Mouse (Mus musculus): ENCODE results near the gene Mmp2. TPM values are rescaled to one million over a fixed set of nuclear protein-coding genes. Genes with fewer than 3 reads are reported as not detected.
"Not testable (repeated sequence)": the region's sequence is repeated elsewhere in the genome, so short reads cannot be mapped to it uniquely, and the experiment has no call there.

The Mmp2 gene
- total RNA-seq, 4 experiments from 2014 or later = 40.5 to 55.1 (median 51.2) TPM

DNA sequence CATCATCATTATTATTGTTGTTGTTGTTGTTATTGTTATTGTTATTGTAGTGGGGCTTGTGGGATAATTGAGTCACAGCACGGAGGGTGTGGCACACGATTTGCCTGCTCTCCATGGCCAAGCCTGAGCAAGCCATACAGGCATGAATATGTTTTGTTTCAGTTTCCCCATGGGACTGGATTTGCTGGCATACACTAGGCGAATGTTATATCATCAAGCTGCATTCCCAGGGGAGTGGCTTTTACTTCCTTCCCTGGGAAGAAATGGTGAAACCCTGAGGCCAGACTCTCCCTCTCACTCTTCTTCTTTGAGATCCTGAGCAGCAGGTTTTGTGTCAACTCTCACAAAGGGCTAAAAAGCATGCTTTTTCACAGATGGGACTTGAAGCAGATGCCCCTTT is 11.5 kb downstream of the Mmp2 start:
- no peak for DNase-seq (ENCODE audit: low spot score)

DNA sequence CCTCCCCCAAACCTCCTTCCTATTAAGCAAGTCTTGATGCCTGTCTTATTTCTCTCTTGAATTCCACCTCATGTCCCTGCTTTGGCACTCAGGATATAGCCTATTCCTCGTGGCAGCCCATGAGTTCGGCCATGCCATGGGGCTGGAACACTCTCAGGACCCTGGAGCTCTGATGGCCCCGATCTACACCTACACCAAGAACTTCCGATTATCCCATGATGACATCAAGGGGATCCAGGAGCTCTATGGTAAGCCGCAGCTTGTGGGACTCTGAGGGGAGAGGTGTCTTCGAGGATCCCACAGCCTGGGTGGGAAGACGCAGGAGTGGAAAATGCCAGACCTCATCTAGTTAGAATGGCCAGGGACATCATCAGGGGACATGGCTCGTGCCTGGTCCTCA is 12.1 kb downstream of the Mmp2 start:
- no peak for DNase-seq (ENCODE audit: low spot score)

DNA sequence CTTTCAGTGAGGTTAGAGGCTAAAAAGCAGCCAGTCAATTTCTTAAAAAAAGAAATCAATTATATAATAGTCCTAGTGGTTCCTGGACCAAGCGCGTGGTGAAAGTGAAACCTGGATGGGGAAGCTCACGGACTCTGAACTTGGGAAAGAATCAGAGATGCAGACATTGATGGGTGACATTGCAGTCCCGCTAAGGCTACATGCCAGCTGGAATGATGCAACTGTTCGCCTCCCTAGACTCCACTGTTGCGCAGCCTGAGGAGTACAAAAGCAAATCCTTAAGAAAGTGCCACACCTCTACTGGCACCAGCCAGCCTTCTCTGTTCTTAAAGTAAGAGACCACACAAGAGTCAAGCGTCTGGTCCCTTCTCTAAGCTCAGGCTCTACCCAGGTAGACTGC is 12.8 kb downstream of the Mmp2 start:
- no peak for DNase-seq (ENCODE audit: low spot score)

DNA sequence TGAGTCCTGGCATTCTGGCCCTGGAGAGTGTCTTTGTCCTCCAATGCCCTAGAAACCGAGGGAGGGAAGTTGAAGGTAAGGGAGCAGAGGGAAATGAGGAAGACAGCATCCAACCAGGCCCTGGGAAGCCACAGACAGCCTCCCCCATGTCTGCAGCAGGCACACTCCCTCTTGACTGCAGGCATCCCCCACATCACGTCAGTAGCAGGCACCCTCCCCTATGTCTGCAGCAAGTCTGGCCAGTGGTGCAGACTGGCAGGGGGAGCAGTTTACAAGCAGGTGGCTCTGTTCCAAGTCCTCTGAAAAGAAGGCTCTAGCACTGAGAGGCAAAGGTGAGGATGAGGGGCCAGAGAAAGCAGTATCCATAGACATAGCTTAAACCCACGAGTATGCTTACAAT is 19.6 kb downstream of the Mmp2 start:
- DNase-seq (ENCODE audit: low spot score) = no peak

DNA sequence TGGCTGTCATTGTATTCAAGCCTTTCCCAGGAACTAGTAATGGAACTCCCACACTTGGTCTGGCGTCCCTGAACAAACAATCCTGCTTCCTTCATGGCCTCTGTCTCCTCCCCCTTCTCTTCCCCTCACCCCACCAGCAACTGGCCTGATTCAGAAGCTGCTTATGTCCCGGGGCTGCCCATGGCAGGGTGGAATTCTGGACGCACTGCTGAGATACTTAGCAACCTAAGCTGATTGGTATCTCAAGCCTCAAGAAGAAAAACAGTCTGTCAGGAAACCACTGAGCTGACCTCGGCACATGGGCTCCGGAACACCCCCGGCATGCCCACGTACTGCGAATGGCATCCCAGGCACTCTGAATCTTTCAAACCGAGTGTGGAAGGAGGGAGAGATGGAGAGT is 20.2 kb downstream of the Mmp2 start:
- DNase-seq (ENCODE audit: low spot score) = no peak

DNA sequence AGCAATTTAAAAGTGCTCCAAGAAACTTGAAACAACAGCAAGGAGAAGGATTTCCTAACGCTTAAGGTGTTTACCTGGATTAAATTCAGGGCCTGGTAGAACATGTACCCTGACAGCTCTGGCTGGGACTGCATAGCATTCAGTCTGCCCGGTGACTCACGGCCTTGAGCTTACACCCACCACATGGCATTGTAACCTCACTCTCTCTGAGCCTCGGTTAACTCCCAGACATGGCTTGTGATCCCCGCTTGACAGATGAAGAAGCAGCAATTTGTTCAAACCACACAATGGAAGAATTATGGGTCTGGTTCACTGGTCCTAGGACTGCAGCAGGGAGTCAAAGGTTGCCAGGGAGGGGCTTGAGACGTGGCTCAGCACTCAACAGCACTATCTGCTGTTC is 22.2 kb downstream of the Mmp2 start:
- no peak for DNase-seq (ENCODE audit: low spot score)

DNA sequence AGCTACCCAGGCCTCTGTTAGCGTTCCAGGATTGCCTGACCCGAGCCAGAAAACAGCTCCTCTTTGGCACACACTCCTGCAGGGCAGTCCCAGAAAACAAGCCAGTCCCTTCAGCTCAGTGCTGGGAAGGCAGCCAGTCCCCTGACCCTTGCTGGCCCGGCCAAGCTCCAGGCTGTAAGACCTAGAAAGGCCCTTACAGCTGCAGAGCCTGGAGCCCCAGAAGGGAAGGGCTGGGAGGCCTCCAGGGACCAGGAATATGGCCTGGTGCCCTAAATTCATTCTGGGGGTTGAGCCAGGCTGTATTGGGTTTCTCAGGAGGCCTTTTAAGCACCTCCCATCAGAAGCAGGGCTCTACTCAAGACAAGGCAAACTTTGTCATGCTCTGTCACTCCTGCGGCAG is 23.1 kb downstream of the Mmp2 start:
- DNase-seq (ENCODE audit: low spot score) = peak; percentile 93

DNA sequence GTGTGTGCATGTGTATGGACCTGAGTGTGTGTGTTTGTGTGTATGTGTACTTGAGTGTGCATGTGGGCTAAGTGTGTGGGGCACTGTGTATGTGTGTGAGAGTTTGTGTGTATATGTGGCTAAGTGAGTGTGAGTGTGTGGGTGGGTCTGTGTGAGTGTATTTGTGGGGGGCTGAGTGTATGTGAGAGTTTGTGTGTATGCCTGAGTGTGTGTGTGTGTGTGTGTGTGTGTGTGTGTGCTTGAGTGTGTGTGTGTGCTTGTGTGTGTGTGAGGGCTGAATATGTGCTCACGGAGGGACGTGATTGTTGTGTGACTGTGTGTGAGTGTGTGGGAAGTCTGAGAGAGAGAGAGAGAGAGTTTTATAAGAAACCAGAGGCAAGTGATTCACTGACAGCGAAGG is 24.3 kb downstream of the Mmp2 start:
- no peak for DNase-seq (ENCODE audit: low spot score)

DNA sequence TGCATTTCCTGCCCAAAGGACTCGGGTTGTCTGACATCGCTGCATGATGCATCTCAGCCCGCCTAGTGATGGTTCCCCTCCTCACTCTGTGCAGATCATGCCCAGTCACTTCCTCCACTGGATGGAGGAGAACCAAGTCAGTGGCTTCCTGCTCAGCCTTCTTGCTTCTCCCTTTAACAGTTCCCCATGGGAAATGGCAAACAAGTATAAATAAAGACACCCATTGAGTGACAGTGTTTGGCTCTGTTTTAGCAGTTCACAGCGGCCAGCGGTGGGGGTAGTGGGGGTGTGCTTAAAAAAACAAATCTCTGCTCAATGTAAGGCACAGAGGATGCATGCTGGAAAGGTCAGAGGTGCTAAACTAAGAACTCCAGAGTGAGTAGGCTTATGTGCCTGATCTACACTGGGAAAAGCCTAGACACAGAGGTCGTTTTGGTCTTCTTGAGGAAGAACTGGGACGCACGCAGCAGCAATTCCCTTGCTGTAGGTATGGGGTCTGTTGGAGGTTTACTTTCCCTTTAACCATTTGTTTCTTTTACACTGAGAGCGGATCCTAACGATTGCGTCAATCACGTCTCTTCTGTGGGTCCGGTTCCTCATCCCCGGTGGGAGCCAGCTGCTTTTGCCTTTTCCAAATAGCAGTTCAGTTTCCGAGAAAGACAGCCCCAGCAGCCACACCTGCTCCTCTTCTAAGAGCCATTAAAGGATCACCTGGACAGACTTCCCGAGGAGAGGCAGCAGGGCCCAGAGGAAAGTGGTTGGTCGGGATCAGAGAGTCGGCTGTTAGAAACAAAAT is 26.3 kb downstream of the Mmp2 start:
- no peak for DNase-seq (ENCODE audit: low spot score)

DNA sequence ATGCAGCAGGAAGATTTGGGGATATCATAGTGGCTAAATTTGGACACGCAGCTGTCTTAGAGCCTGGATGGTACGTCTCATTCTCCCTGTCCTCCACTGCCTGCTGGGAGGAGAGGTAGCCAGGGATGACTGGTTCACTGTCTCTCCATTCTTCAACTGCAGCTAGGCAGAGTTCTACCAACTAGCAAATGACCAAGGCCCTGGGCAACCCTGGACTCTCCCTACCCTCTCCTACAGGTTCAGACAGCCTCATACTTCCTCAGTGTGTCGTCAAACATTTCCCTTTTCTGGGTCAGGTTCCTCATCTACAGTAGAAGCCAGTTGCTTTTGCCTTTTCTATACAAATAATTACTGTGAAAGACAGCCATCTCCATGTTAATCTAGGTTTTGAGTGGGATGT is 27.6 kb downstream of the Mmp2 start:
- no peak for DNase-seq (ENCODE audit: low spot score)

DNA sequence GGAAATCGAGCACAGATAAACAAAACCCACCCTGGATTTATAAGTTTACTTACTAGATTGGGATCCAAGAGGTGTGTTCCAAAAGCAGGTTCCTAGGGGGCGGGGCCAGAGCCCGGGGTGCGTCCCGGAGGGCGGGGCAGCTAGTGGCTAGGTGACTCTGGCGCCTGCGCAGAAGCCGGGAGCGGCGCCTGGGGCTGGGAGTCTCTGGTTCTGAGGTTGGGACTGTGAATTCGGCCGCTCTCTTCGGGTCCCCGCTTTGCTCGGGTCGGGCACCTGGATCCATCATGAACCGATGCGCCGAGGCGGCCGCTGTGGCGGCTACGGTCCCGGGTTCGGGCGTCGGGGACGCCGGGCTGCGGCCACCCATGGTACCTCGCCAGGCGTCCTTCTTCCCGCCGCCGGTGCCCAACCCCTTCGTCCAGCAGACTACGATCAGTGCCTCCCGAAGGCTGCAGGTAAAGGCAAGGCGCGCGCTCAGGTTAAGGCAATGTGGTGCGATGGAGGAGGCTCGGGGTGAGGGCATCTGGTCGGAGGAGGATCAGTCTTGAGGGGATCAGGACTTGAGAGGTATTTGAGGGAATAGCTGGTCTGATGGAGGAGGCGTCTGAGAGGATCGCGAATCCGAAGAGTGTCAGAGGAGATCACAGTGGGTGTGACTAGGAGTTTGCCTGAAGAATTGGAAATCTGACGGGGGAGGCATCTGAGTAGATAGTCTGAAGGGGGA is 28.2 kb downstream of the Mmp2 start, which contains the start of gene Lpcat2:
Lpcat2 (plus strand) TSS at position 169 of the 724 bp plus-strand sequence.
- DNase-seq (ENCODE audit: low spot score) = peak; percentile 44

DNA sequence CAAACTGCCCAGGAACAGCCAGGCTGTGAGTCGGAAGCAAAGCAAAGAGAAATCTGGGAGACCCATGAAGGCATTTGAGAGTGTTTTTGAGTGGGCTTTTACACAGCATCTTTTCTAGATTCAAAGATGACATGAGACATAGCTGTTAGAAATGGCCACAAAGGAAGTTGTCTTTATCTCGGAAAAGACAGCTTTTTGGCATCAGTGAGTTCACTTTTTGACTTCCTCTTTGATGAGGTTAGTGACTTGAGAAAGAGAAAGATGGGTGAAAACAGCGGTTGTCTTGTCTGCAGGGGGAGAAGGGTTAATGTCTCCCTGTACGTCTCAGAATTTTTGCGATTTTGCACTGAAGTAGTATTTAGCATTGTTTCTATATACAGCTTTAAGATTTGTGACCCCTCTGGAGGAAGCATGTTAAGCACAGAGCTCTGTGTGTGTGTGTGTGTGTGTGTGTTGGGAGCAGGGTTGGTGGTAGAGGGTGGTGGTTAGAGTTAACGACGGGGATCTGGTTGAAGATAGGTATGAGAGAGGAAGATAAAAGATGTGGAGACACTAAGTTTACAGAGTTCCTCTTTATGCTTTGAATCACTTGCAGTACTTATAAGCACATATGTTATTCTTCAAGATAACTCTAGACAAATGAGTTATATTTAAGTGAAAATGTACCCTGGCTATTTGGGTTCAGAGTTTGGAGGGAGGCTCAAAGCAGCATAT is 29.3 kb downstream of the Mmp2 start:
- no peak for DNase-seq (ENCODE audit: low spot score)

DNA sequence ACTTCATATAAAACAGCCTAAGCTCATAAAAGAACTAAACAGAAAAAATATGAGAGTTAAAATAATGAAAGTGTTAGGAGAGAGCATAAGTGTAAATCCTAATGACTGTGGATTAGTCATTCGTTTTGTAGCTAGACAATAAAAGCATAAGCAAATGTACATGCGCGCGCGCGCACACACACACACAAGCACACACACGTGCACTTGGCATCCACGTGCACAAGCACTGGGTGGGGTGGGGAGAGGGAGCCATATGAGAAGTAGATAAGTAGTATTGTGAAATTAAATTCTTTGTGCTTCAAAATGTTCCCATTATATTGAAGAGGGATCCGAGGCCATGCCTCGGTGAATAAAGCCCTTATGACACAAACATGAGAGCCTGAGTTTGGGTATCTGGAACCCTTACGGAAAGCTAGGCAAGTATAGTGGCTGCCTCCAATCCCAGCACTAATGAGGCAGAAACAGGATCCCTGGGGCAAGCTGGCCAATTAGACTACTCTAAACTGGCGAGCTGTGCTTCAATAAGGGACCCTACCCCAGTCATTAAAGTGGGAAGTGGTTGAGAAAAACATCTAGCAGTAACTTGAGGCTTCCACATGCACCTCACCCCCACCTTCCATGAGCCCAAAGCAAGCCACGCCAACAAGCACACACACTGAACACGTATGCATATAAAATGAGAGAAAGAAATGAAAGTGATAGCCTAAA is 31.5 kb downstream of the Mmp2 start:
- DNase-seq (ENCODE audit: low spot score) = no peak

DNA sequence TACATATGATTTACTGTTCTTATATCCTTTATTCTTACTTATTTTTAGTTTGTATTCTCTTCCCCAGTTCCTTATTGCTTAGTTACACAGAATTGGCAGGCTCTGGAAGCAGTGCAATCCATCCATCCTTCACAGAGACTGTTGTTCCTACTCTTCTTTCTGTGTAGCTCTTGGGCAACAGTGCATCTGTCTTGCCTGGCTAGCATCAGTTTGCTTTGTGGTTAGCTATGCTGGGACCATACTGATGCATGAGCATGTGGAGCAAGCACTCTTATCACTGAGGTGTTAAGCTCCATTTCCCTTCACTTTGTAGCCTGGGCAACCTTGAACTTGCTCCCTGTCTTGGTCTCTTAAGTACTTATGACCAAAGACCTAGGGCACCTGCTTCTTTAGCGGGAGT is 34.9 kb downstream of the Mmp2 start:
- no peak for DNase-seq (ENCODE audit: low spot score)

DNA sequence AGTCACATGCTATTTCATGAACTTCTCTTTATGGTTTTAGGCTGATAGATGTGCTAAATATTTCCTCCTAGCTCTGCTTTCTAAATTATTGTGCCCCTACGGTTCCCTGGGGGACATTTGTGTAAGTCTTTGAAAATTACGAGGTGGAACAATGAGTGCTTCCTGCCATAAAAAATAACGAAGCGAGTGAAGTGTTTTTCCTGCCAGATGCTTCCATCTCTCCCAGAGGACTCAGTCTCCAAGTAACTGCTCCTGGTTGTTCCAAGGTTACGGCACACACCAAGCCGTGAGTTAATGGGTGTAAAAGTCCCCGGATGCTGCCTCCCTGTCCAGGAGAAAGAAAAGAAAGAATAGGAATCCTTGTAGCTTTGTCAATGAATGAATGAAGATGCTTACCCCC is 43.2 kb downstream of the Mmp2 start:
- peak; percentile 63 for DNase-seq (ENCODE audit: low spot score)

DNA sequence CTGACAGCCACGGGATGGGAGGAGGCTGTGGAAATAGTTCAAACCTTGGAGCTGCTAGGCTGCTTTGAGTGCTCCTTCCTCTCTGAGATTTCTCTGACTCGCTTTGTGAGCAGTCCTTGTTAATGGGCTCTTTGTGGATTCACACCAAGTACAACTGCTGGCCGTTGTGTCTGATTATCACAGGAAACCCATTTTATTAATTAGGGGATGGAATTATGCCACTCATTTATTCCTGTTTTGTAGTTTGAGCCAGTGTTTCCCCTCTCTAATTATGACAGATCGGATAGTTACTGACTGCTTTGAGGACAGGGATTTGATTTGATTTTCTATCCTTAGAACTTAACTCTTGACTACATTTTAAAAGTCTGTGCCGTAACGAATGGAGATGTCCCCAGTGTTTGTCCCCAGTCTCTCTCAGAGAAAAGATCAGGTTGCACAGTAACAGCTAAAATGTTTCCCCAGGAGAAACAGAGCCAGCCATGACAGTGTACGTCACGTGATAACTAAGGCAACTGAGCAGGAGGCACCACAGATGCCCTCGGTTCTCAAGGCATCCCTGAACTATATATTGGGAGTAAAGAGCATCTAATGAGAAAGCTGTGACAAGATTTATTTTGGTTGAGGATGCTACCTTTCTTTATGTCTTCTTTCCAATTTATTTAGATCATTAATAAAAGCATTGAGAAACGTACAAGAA is 45.1 kb downstream of the Mmp2 start:
- DNase-seq (ENCODE audit: low spot score) = no peak

DNA sequence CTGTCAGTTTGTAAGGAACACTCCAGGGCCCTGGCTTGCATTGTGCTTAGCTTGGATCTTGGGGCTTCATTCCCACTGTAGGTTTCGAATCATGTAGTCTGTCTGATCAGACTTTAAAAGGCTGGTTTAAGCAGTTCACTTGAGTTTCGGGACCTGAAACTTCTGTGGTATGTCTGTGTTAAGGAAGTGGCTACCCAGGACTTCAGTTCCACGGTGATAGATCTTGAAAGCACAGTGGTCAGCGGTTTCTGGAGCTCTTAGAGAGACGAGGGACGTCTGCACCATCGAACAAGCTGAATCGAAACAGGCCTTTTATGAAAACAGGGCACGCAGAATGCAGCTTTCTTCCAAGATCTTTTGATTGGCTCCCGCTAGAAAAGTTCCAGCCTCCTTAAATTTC is 48.7 kb downstream of the Mmp2 start:
- DNase-seq (ENCODE audit: low spot score) = no peak

DNA sequence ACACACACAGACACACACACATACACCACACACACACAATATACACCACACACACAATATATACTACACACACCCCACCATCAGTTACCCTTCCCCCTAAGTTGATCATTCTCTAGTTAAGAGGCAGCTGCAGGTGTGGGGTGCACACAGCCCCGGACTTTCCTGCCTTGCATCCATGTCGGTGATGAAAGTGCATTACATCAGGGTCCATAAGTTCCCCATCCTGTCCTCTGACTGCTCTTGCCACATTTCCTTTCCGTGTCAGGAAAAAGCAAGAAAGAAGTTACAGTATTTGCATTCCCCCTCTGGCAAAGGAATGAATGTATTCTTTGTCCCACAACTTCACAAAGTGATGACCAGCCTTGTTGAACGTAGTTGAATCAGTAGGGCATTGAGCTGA is 54.2 kb downstream of the Mmp2 start:
- no peak for DNase-seq (ENCODE audit: low spot score)

DNA sequence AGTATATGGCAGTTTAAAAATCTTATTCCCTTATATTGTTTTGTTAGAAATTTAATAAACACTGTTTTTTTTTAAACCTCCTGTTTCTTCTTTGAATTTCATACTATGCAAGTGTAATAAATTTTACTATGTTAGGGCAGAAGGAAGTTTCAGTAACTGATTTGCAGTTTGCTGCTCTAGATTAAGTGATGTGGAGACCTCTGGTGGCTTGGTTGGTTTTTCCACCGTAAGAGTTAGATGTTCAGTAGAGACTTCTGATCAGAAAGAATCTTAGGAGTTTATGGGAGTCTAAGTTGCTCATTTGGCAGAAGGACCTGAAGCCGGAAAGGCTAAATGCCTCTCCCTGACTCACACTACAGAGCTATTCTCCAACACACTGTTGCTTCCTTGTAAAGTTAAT is 56.7 kb downstream of the Mmp2 start:
- DNase-seq (ENCODE audit: low spot score) = peak; percentile 24

DNA sequence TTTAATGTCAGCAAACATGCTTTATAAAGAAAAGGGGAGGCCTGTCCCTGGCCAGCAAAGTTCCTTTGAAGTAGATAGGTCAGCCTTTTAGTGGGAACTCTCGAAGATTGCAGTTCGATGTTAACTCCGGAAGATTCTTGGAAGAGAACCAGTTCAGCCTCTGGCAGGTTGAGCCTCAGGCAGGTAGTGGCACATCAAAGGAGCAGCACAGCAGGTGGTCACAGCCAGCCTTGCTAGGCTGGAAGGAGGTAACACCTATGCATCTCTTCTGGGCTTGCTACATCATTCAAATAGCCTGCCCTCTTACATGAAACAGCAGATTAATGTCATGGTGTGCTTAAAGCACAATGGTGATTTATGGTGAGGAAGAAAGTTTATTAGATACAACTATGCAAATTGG is 65.1 kb downstream of the Mmp2 start:
- DNase-seq (ENCODE audit: low spot score) = not testable (repeated sequence)

DNA sequence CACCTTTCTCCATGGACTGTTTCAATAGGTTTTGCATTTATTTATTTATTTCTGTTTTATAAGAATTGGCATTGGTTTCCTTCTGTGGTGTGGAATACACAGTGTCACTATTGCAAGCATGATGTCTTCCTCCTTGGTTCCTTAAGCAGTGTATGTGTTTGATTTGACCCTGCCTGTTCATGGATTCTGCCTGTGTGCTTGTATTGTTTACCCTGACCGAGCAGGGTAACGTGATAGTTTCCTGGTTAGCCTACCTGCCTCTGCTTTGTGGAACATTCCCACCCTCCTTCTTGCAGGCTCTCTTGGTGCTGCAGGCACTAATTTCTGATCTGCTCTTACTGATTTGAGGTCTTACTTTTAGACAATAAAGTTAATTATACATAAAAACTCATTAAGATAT is 66.8 kb downstream of the Mmp2 start:
- DNase-seq (ENCODE audit: low spot score) = no peak
